Mouse (Mus musculus): ENCODE results near the gene Eif2b2.

Gene Eif2b2

DNA sequence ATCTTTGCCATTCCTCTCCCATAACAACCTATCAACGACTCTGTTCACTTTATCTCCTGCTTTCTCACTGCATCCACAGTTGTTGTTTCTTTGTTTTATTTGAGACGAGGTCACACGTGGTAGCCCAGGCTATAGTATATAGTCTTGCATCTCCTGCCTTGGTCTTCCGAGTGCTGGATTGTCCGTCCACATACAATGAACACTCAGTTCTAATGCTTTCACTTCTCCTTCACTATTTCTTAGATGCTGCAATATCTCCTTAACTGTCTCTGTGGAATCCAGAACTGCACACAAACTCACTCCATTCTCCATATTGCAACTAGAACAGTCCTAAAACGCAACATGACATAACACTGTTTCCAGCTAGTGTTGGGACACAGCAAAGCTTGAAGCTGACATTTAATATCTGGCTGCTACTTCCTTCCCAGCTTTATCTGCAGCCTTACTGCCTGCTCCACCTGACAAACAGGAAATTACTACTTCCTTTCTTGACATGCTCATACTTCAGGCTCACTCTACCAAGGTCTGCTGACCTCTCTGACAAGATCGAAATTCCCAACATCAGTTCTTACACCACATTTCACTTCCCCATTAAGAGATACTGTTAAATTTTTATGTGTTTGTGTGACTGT lies 37.8 kb downstream of the Eif2b2 start:
- no peak for DNase-seq

DNA sequence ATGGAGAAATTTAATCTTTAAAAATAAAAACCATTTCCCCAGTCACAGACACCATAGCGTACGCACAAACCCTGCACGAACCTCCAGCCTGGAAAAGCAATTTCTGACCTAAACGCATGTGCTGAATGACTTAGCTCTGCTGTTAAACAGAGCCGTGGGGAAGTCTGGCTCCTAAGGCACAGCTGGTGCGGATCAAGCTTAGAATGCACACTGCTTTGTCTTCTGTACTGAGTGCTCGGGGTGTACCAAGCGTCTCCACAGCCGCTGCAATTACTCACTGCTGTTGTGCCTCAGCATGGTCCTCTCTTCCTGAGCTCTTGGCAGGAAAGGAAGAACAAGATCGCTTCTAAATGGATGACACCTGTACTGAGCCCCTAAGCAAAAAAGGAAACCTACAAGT lies 43.2 kb downstream of the Eif2b2 start:
- DNase-seq, result no peak

DNA sequence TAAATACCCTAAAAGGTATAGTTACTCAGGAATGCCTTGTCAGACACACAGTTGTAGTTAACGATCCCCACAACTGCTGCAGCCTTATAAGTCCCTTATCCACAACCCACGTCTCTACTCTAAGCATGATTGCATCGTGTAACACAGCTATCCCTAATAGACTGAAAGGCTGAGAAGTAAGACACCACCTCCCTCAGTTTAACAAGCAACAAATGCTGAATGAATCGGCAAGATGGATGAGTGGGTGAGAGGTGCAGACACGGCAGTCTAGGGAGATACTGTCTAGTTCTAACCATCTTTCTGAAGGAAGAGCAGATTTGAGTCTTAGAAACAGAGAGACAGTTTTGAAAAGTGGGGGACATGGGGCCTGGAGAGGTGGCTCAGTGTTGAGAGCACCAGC lies 43.9 kb downstream of the Eif2b2 start:
- no peak for DNase-seq

DNA sequence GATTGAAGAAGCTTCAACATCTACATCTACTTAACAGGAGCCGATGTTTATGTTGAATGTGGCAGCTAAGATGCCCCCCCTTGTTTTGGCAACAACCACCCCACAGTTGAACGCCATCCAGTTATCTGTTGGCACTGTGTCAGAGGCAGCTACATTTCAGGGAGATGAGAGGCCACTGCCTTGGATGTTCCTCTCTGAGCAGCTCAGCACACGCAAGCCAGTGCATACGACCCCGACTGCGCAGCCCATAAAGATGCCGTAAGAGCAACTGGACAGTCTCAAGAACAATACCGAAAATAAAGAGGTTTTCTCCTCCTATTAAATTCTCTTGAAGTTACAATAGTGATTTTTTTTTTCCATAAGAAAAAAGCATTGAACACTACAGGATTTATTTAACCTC lies 45.2 kb downstream of the Eif2b2 start:
- DNase-seq, result no peak

DNA sequence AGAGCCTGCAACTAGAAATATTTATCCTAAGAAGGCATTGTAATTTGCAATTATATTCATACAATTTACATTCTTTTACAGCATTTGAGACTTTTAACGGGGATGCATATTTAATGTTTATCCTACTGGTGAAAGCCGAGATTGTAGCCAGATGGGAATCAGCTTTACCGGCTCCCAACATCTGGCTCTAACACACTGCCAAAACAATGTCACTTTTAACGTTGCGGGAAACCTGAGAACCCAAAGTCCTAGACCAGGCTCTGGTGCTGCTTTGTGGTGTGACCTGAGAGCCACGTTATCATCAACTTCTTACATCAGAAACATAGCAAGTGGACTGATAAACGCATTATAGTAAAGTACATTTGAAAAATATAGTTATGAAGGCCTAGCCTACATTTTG lies 45.7 kb downstream of the Eif2b2 start:
- no peak for DNase-seq

DNA sequence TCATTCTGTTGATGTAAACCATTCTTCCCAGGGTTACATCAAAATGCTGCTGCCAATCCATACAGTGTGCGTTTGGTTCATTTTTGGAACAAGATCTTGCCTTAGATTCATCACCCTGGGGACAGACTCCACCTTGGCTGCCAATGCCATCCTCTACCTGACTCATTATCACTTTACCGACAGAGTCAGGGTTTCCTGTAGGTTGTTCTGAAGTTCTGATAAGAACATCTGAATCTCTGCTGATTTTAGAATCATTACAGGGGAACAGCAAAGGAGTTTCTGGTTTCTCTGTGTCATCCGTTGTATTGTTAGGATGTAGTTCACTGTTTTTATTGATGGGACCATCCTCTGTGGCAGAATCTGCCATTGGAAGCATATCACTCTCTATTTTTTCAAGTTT lies 47.0 kb downstream of the Eif2b2 start:
- no peak for DNase-seq

DNA sequence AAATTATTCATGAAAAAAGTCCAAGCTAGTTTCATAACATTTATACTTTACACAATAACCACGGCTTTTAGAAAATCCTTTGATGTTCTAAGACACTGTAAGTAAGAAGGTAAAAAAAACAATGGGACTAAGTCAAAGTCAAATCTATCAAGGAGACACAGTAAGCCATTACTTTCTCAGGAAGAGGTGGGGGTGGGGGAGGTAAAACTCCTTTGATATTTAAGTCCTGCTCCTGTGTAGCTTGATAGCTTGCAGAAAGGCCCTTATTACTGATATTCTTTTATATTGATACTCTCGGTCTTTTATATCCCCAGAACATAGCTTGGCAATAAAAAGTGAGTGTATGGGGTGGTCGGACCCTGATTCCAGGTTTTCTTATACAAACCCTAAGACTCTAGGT lies 50.5 kb downstream of the Eif2b2 start:
- no peak for DNase-seq

DNA sequence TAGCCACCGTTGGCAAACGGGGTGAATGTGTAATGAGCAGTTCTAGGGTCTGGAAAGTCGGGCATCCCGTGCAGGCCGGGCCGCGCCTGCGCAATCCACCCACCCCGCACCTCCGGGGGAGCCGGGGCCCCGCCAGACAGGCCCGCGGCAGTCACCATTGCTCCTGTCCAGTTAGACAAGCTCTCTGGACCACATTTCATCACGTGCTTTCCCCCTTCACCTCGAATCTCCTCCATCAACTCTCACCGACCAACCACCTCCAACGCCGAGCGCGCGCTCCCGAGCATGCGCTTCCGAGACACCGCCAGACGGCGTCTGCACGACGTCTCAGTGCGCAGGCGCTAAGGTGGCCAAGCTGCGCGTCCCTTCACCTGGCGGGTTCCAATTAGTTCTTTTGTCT lies 51.0 kb downstream of the Eif2b2 start, which contains the start of gene Mlh3:
Gene Mlh3 (minus strand): TSS at position 281 of the 400 bp plus-strand sequence.
- peak; percentile 93 for DNase-seq

DNA sequence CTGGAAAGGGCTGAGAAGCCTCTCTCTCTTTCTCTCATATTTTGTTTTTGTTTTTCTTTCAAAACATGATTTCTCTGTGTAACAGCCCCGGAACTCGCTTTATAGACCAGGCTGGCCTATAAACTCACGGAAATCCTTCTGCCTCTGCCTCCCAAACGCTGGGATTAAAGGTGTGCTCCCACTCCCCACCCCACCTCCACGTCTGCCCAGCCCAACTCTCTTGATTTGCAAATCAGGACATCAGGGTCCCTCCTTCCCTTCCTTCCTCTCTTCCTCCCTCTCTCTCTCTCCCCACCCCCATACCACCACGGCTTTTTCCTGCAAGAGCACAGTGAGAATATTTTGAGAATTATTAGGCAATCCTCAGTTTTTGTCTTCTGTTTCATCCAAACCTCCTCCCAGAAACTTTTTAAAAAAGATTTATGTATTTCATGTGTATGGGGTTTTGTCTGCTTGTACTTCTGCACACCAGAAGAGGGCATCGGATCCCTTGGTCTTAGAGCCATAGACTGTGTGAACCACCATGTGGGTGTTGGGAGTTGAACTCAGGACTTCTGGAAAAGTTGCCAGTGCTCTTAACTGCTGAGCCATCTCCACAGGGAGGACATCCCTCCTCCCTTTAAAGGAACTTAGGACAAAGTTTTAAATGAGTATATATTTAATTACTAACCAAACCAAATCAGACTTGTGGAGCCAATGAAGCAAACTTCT lies 52.0 kb downstream of the Eif2b2 start:
- DNase-seq, result no peak

DNA sequence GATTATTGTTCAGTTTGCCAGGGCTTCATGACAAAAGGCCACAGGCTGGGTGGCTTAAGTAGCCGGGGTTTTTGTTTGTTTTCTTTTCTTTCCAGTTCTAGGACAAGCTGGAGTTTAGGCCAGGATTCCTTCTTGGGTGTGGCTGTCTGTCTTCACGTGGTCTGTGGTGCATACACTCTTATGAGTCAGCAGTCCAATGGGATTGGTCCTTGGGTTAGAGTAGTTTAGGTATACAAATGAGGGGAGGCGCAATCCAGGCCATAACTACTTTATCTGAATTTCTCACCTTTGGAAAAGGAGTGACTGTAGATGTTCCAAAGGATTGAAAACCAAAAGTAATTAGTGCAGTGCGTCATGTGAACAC lies 52.5 kb downstream of the Eif2b2 start:
- DNase-seq, result no peak

DNA sequence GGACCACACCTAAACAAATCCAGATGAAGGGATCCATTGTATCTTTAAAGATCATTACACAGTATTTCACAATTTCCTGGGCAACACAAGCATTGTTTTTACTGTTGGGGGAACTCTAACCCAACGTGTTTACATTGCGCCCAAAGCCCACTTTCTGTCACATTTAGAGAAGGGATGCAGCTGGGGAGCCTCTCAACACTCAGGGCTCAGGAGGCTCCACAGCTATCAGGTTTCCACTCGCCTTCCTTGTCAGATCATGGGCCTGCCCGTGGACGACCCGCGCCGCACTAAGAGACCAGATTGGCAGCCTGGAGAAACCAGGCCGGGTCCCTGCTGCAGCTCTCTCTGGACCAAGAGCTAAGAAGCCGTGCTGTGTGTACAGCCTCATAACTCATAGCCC lies 54.2 kb downstream of the Eif2b2 start:
- DNase-seq, result no peak

Measured in thymus, postnatal 4 days (tissue).